Comparison of ENCODE assay signal across 28 mouse cellular contexts in genomic region chr5:90556052-90556451, GRCm38 (mm10). TPM values are rescaled to one million over a fixed set of nuclear protein-coding genes. Genes with fewer than 3 reads are reported as not detected.
DNase-seq lines count a peak whose midpoint lies in the region; ATAC-seq and TF ChIP-seq lines count a peak whose summit lies in the region.
"Had no signal": no experiment of that assay in that cellular context is flagged by ENCODE, and none has a peak within 500 bp of the region (broad histone marks: within the 10 kb centered on the region; RNA-seq: fewer than 3 reads in every experiment).

No protein-coding gene starts in this region.

- no peak overlapping the region for H3K4me3 ChIP-seq in heart, embryonic 12.5 days
- no peak overlapping the region for H3K4me3 ChIP-seq in liver, adult 2 months (ENCODE audit: insufficient read depth, low read depth, low read length)
- no peak overlapping the region for H3K4me3 ChIP-seq in liver, embryonic 11.5 days (ENCODE audit: low read depth, low read length)
- H3K4me3 ChIP-seq in intestine, embryonic 15.5 days (replicated peaks): no peak overlapping the region
- H3K4me3 ChIP-seq: embryonic facial prominence, embryonic 10.5 days; embryonic facial prominence, embryonic 12.5 days; forebrain, embryonic 13.5 days; forebrain, embryonic 15.5 days had no signal

- no peaks in the 10 kb centered on the region for H3K79me2 ChIP-seq in liver, adult 2 months (ENCODE audit: control insufficient read depth, insufficient read depth, low read length)

- 72% methylated on average over 3 of the region's 3 CpGs for WGBS in heart, embryonic 12.5 days
- 43% methylated on average over 3 of the region's 3 CpGs for WGBS in liver, adult 2 months
- 64% methylated on average over 3 of the region's 3 CpGs for WGBS in liver, embryonic 11.5 days
- 64% methylated on average over 3 of the region's 3 CpGs for WGBS in intestine, embryonic 15.5 days

- TF ChIP-seq CTCF in liver, adult 2 months (IDR thresholded peaks at IDR 0.05; ENCODE audit: low read depth, low read length): no peak

- no peak for TF ChIP-seq POLR2A in liver, adult 2 months (IDR thresholded peaks at IDR 0.05; ENCODE audit: extremely low read depth, insufficient read depth, low read length)

- no peaks in the 10 kb centered on the region for H3K27me3 ChIP-seq in heart, embryonic 12.5 days (replicated peaks)
- H3K27me3 ChIP-seq in liver, adult 2 months (ENCODE audit: control insufficient read depth, insufficient read depth, low read length): no peaks in the 10 kb centered on the region
- H3K27me3 ChIP-seq in liver, embryonic 11.5 days (replicated peaks; ENCODE audit: control insufficient read depth, insufficient read depth, low read length): no peaks in the 10 kb centered on the region
- no peaks in the 10 kb centered on the region for H3K27me3 ChIP-seq in intestine, embryonic 15.5 days (replicated peaks)
- H3K27me3 ChIP-seq: embryonic facial prominence, embryonic 12.5 days; forebrain, embryonic 13.5 days; forebrain, embryonic 15.5 days had no signal

- H3K4me2 ChIP-seq in heart, embryonic 12.5 days: no peak overlapping the region
- no peak overlapping the region for H3K4me2 ChIP-seq in liver, embryonic 11.5 days
- no peak overlapping the region for H3K4me2 ChIP-seq in intestine, embryonic 15.5 days (replicated peaks)
- H3K4me2 ChIP-seq: embryonic facial prominence, embryonic 12.5 days; forebrain, embryonic 13.5 days; forebrain, embryonic 15.5 days had no signal

- no peaks in the 10 kb centered on the region for H3K4me1 ChIP-seq in heart, embryonic 12.5 days (replicated peaks)
- H3K4me1 ChIP-seq in liver, adult 2 months (ENCODE audit: control insufficient read depth, insufficient read depth, low read length): peaks cover 17% of the 10 kb centered on the region
- no peaks in the 10 kb centered on the region for H3K4me1 ChIP-seq in liver, embryonic 11.5 days (replicated peaks; ENCODE audit: control insufficient read depth, insufficient read depth, low read length)
- no peaks in the 10 kb centered on the region for H3K4me1 ChIP-seq in intestine, embryonic 15.5 days (replicated peaks)
- H3K4me1 ChIP-seq: embryonic facial prominence, embryonic 10.5 days; embryonic facial prominence, embryonic 12.5 days; forebrain, embryonic 13.5 days; forebrain, embryonic 15.5 days had no signal

- H3K27ac ChIP-seq in heart, embryonic 12.5 days (ENCODE audit: poor library complexity, severe bottlenecking): no peak overlapping the region
- H3K27ac ChIP-seq in liver, adult 2 months (replicated peaks; ENCODE audit: insufficient read depth, low read depth, low read length): peak overlapping the region; percentile 52; the same call in 1 of the 2 replicates
- no peak overlapping the region for H3K27ac ChIP-seq in liver, embryonic 11.5 days (ENCODE audit: low read depth, low read length)
- H3K27ac ChIP-seq in intestine, embryonic 15.5 days: no peak overlapping the region
- H3K27ac ChIP-seq: embryonic facial prominence, embryonic 10.5 days; embryonic facial prominence, embryonic 12.5 days; forebrain, embryonic 13.5 days; forebrain, embryonic 15.5 days had no signal

- H3K36me3 ChIP-seq in heart, embryonic 12.5 days: no peaks in the 10 kb centered on the region
- H3K36me3 ChIP-seq in liver, adult 2 months (ENCODE audit: control insufficient read depth, insufficient read depth, low read length): peaks cover 12% of the 10 kb centered on the region
- no peaks in the 10 kb centered on the region for H3K36me3 ChIP-seq in liver, embryonic 11.5 days (ENCODE audit: control insufficient read depth, insufficient read depth, low read length)
- no peaks in the 10 kb centered on the region for H3K36me3 ChIP-seq in intestine, embryonic 15.5 days
- H3K36me3 ChIP-seq: embryonic facial prominence, embryonic 10.5 days; embryonic facial prominence, embryonic 12.5 days; forebrain, embryonic 15.5 days had no signal

- H3K9ac ChIP-seq in heart, embryonic 12.5 days: no peak overlapping the region
- no peak overlapping the region for H3K9ac ChIP-seq in liver, adult 2 months (ENCODE audit: low read depth, low read length)
- no peak overlapping the region for H3K9ac ChIP-seq in liver, embryonic 11.5 days (ENCODE audit: low read depth, low read length)
- H3K9ac ChIP-seq in intestine, embryonic 15.5 days: no peak overlapping the region
- H3K9ac ChIP-seq: embryonic facial prominence, embryonic 12.5 days; forebrain, embryonic 13.5 days; forebrain, embryonic 15.5 days had no signal

- no peaks in the 10 kb centered on the region for H3K9me3 ChIP-seq in heart, embryonic 12.5 days (replicated peaks)
- H3K9me3 ChIP-seq in liver, embryonic 11.5 days (ENCODE audit: control insufficient read depth, low read length): no peaks in the 10 kb centered on the region
- no peaks in the 10 kb centered on the region for H3K9me3 ChIP-seq in intestine, embryonic 15.5 days
- H3K9me3 ChIP-seq: embryonic facial prominence, embryonic 10.5 days; embryonic facial prominence, embryonic 12.5 days; forebrain, embryonic 13.5 days; forebrain, embryonic 15.5 days had no signal

- peak; percentile 25 for DNase-seq in heart, adult 11 months
- DNase-seq in liver, adult 2 months (ENCODE audit: extremely low read depth, low read depth, low spot score): no peak
- no peak for DNase-seq in liver, embryonic 11.5 days (ENCODE audit: low spot score)
- no peak for DNase-seq in gastrocnemius, adult 18-20 months (ENCODE audit: low spot score)
- DNase-seq: adrenal gland, adult 2 months; adrenal gland, postnatal 10 days; adrenal gland, postnatal 25 days; cerebellum, adult 11 months; cerebellum, adult 18-20 months; cerebellum, adult 8-10 months; cerebellum, adult 9-11 months; cerebellum, postnatal 14 days; cerebellum, postnatal 36 days had no signal

- ATAC-seq in heart, embryonic 12.5 days (ENCODE audit: insufficient number of reproducible peaks, low FRiP score): no peak
- ATAC-seq in liver, embryonic 11.5 days (replicated peaks; ENCODE audit: low FRiP score): no peak
- peak; percentile 53 for ATAC-seq in granulocyte monocyte progenitor cell, adult 5-6 weeks (replicated peaks; ENCODE audit: poor library complexity, severe bottlenecking)
- ATAC-seq in megakaryocyte progenitor cell, adult 5-6 weeks (replicated peaks; ENCODE audit: poor library complexity): peak; percentile 48
- ATAC-seq in intestine, embryonic 15.5 days: no peak
- ATAC-seq: forebrain, embryonic 13.5 days; forebrain, embryonic 15.5 days had no signal

RNA-seq across cellular contexts. Expression of gene 5830473C10Rik, which starts 4.9 kb away (rescaled TPM):
- not detected in 2 replicates for polyA plus RNA-seq in heart, embryonic 12.5 days (2016; fragmentation: Nextera tagmentation; extraction: Ambion mirVana)
- 22.2 and 39.4 TPM in 2 replicates for total RNA-seq in liver, adult 2 months (2014; rRNA removed)
- polyA plus RNA-seq in liver, adult 2 months (2012; rRNA removed): 20.6 and 36.0 TPM in 2 replicates
- polyA plus RNA-seq in liver, embryonic 11.5 days (2014; fragmentation: Nextera tagmentation; extraction: Ambion mirVana): 0.19 and 0.35 TPM in 2 replicates
- not detected in 2 replicates for total RNA-seq in granulocyte monocyte progenitor cell, adult 5-6 weeks (2014; fragmentation: Nextera tagmentation)
- 0.47 TPM in 1 of 2 replicates, not detected in the other for total RNA-seq in granulocyte monocyte progenitor cell, adult 5-6 weeks (2017)
- not detected in 2 replicates for total RNA-seq in megakaryocyte progenitor cell, adult 5-6 weeks (2015)
- not detected in 2 replicates for total RNA-seq in megakaryocyte progenitor cell, adult 5-6 weeks (2017)
- polyA plus RNA-seq in intestine, embryonic 15.5 days (2015; fragmentation: Nextera tagmentation; extraction: Ambion mirVana): 0.06 TPM in 1 of 2 replicates, not detected in the other
- total RNA-seq in gastrocnemius, adult 18-20 months (2021): not detected
- total RNA-seq: adrenal gland, postnatal 25 days; ES-E14 had no signal
- polyA plus RNA-seq: adrenal gland, adult 2 months; C2C12; embryonic facial prominence, embryonic 10.5 days; forebrain, embryonic 11.5 days; forebrain, embryonic 13.5 days; forebrain, embryonic 15.5 days had no signal

RNA-seq across cellular contexts. Expression of gene Afm, which starts 37.3 kb away (rescaled TPM):
- 0.09 TPM in 1 of 2 replicates, not detected in the other for polyA plus RNA-seq in heart, embryonic 12.5 days (2016; fragmentation: Nextera tagmentation; extraction: Ambion mirVana)
- 233 and 234 TPM in 2 replicates for total RNA-seq in liver, adult 2 months (2014; rRNA removed)
- 108 and 116 TPM in 2 replicates for polyA plus RNA-seq in liver, adult 2 months (2012; rRNA removed)
- polyA plus RNA-seq in liver, embryonic 11.5 days (2014; fragmentation: Nextera tagmentation; extraction: Ambion mirVana): 8.8 and 11.4 TPM in 2 replicates
- total RNA-seq in granulocyte monocyte progenitor cell, adult 5-6 weeks (2014; fragmentation: Nextera tagmentation): not detected in 2 replicates
- total RNA-seq in granulocyte monocyte progenitor cell, adult 5-6 weeks (2017): not detected in 2 replicates
- total RNA-seq in megakaryocyte progenitor cell, adult 5-6 weeks (2015): not detected in 2 replicates
- total RNA-seq in megakaryocyte progenitor cell, adult 5-6 weeks (2017): not detected in 2 replicates
- 9.4 and 10.7 TPM in 2 replicates for polyA plus RNA-seq in intestine, embryonic 15.5 days (2015; fragmentation: Nextera tagmentation; extraction: Ambion mirVana)
- under 1 TPM in 1 of 2 experiments, not detected in 1; 0.17 TPM for total RNA-seq in gastrocnemius, adult 18-20 months (2021)
- total RNA-seq: adrenal gland, postnatal 25 days; ES-E14; MEL had no signal
- polyA plus RNA-seq: adrenal gland, adult 2 months; brain, embryonic 14.5 days; C2C12; cortical plate, adult 2 months; embryonic facial prominence, embryonic 10.5 days; embryonic facial prominence, embryonic 12.5 days; embryonic facial prominence, embryonic 14.5 days; forebrain, embryonic 11.5 days; forebrain, embryonic 13.5 days; forebrain, embryonic 15.5 days had no signal

Comparison
In these comparisons a context has a peak if more than half of its experiments do, and no peak if none do; other contexts are left out.
1. ATAC-seq: peak in granulocyte monocyte progenitor cell, adult 5-6 weeks (single experiment) and megakaryocyte progenitor cell, adult 5-6 weeks (single experiment); none in heart, embryonic 12.5 days (single experiment), liver, embryonic 11.5 days (single experiment) and intestine, embryonic 15.5 days (single experiment).
2. RNA of gene 5830473C10Rik, which starts 4.9 kb away (total RNA-seq): 22.2 to 39.4 TPM in liver, adult 2 months; 0.47 TPM in granulocyte monocyte progenitor cell, adult 5-6 weeks, not detected in megakaryocyte progenitor cell, adult 5-6 weeks and not detected in gastrocnemius, adult 18-20 months; every median in the first group is over 10 times any median in the second.
3. RNA of gene Afm, which starts 37.3 kb away (total RNA-seq): 233 to 234 TPM in liver, adult 2 months; 0.17 TPM in gastrocnemius, adult 18-20 months, not detected in granulocyte monocyte progenitor cell, adult 5-6 weeks and not detected in megakaryocyte progenitor cell, adult 5-6 weeks; every median in the first group is over 100 times any median in the second.